Mouse (Mus musculus) skeletal muscle tissue, adult 2 months (tissue): ENCODE results near the gene Yipf4.
"Not testable (repeated sequence)": the region's sequence is repeated elsewhere in the genome, so short reads cannot be mapped to it uniquely, and the experiment has no call there.

Source experiments
- DNase-seq: peaks from one replicate; pipeline ENCODE4 v3.0.0-alpha.2; 2012; ENCODE audit warnings: low read depth, low spot score

Gene Yipf4

DNA sequence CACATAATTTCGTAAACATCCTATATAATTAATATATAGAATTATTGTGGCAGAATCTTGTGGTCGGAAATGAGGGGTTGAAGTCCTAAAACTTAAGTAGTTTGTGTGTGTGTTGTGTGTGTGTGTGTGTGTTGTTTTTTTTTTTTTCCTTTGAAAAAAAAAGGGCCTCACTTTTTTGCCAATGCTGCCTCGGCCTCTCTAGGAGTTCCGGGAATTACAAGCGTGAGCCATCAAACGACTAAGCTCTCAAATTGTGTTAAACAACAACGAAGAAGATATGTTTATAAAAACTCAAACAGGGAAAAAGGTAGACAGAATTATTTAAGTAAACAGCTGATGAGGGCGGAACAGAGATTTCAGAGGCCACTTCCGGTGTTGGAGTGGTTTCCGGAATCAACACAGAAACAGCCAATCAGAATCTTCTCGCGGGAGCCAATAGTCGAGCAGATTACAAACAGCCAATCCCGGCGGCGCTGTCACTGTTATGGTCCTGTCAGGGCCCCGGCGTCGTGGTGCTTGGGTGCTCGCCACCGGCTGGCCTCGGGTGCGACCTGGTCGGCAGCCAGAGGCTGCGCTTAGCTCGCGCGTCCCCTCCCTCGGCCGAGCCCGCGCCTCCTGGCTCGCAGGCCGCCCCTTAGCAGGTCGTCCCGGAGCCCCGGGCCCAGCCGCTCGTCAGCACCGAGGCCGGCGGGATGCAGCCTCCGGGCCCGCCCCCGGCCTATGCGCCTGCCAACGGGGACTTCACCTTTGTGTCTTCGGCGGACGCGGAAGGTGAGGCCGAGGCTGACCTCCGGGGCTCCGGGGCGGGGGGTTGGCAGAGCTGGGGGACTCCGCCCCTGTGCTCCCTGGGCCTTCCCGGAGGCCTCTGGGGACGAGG is at the start of gene Yipf4:
Yipf4 (plus strand) TSS at position 470 of the 877 bp plus-strand sequence.
- peak; percentile 94 for DNase-seq

- no peak for DNase-seq
Measured at GRCm38 (mm10) chr17:74440486-74440885, 48.8 kb upstream of the Yipf4 start.

DNA sequence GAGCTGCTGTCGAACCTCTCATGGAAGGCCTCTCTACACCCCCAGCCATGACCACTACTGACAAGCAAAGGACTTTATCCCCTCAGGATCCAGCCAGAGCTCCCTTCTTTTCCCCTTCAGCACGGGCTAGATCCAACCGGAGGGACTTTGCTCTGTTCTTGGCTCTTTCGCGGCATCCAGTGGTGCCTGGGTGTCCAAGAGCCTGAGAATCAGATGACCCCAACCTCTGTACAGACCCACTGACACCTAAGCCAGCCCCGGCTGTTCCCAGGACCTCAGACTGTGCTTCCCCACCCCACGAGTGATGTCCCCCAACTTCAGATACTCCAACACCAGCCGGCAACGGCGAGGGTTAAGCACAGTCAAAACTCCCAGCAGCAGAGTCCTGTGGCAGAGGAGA is 39.5 kb upstream of the Yipf4 start:
- DNase-seq, result no peak

- DNase-seq, result no peak
Measured at GRCm38 (mm10) chr17:74453928-74454327, 35.4 kb upstream of the Yipf4 start.

- no peak for DNase-seq
Measured at GRCm38 (mm10) chr17:74454660-74455059, 34.6 kb upstream of the Yipf4 start.

GRCm38 (mm10) chr17:74455426-74455825 is 33.9 kb upstream of the Yipf4 start:
- DNase-seq, result no peak

DNA sequence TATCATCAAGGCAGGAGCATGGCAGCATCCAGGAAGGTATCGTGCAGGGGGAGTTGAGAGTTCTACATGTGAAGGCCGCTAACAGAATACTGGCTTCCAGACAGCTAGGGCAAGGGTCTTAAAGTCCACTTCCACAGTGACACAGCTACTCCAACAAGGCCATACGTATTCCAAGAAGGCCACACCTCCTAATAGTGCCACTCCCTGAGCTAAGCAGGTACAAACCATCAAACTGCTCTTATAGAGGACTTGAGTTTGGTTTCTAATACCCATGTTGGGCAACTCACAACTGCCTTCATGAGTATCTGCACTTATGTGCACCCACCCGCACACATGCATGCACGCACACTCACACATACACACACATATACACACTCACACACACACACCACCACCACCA is 32.5 kb upstream of the Yipf4 start:
- DNase-seq, result no peak

DNA sequence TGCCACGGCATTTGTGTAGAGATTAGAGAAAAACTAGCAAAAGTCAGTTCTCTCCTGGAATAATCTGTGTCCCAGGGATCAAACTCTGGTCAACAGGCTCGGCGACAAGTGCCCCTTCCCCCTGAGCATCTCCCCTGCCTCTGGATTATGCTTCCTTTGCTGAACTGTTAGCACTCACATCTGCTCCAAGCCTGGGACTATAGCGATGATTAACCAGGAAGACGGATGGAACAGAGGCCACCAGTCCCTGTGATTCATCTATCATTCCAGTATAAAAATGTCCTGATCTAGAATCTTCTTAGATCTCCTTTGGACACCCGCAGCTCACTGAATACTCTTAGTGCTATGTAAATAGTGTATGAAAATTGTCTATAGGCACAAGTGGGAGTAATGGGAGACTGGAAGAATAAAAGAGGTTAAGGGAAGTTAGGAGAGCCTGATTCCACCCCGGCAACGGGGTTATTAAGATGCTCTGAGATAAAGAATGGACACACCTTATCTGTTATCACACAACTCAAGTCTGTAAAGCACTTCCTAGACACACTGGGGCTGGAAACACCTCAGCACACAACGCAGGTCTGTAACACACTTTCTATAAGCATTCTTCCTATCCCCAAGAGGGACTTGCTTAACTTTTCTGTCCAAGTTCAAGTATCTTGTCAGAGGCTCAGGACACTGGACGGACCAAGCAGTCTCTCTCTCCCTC is 31.2 kb upstream of the Yipf4 start:
- no peak for DNase-seq

- no peak for DNase-seq
Measured at GRCm38 (mm10) chr17:74458711-74459408, 30.4 kb upstream of the Yipf4 start, which contains the start of gene Nlrc4. TSS of gene Nlrc4 (minus strand) at chr17:74459142.

DNA sequence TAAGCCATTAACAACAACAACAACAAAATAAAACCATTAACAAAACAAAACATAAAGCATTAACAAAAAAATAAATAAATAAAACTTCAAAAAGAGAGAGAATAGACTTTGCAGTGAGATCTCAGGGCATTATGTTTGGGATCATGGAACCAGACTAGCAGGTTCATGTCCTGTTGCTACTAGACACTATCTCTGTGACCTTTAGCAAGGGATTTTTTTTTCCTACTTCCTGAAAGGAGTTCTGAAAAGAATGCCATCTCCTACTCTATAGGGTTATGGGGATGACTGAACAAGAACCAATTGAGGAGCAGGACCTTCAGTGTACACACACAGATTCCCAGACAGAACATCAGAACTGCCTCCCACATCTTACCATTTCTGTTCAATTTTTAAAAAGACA is 25.8 kb upstream of the Yipf4 start:
- DNase-seq, result no peak

DNA sequence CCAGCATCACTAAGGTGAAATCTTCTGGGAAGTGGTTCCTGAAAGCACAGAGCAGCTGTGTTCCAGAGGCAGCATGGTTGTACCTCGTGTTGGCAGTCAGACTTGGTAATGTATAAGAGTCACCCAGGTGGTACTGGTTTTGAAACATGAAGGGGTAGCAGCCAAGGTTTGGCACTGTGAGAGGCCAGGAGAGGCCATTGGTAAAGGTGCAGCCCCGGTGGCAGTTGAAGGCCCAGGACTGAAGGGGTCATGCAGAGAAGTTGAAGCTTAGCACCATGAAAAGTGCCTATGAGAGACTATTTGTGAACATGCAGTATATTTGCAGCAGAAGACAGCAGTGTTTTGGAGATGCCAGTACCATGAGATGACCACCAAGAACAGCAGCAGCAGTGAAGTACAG is 21.3 kb upstream of the Yipf4 start:
- not testable (repeated sequence) for DNase-seq

DNA sequence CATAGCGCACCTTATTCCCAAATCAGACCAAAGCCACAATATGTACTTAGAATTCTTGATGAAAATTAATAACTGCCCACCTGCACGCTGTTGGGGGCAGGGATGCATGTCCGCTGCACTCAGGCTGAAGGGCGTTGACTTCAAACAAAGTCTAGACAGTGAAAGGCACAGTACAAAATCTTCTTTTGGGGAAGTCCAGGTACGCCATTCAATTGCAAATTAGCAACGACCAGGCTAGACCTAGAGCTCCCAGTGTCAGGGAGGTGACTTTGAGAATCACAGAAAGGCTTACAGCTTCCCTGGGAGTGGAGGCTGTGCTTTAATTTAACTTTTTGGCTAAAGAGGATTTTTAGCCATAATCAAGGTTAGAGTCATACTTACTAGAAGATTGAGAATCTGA is 19.2 kb upstream of the Yipf4 start:
- DNase-seq, result not testable (repeated sequence)

- no peak for DNase-seq
Measured at GRCm38 (mm10) chr17:74480361-74481069, 8.8 kb upstream of the Yipf4 start.

- no peak for DNase-seq
Measured at GRCm38 (mm10) chr17:74489901-74490220, 568 bp downstream of the Yipf4 start.

GRCm38 (mm10) chr17:74491565-74491964 is 2.3 kb downstream of the Yipf4 start:
- no peak for DNase-seq

- DNase-seq, result no peak
Measured at GRCm38 (mm10) chr17:74500204-74500603, 10.9 kb downstream of the Yipf4 start.

DNA sequence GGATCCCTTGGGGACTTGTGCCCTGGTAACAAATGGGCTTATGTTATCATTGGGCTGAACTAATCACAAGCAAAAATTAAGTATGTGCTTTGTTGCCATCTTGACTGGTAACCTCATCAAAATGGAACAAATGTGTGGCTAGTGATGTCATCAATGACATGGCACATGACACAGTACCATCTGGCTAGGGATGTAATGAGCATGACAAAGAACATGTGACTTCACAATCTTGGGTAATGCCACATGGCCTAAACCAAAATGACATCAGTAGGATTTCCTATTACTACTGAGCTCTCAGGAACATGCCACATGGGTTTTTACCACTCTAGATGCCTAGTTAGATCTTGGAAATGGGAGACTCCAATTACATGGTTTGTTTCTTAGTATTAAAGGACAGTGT is 11.8 kb downstream of the Yipf4 start:
- DNase-seq, result no peak

- DNase-seq, result no peak
Measured at GRCm38 (mm10) chr17:74507934-74508333, 18.6 kb downstream of the Yipf4 start.

- DNase-seq, result no peak
Measured at GRCm38 (mm10) chr17:74508600-74508999, 19.3 kb downstream of the Yipf4 start.

DNA sequence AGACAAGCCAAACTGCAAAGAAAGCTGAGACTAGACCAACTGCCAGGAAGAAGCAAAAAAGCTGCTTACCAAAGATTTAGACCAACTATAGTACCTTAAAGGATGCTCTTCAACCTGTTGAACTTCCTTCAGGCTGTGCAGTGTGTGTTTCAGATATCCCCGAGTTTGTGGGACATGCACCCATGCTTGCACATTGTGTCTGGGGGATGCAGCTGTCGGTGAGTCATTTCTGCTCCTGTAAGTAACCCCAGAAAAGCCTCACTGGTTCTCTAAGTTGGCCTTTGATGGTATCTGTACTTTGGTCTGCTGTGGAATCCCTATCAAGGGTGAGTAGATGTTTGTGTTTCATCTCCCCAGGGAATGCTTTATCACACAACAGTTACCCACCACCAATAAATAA is 23.0 kb downstream of the Yipf4 start:
- DNase-seq, result no peak

DNA sequence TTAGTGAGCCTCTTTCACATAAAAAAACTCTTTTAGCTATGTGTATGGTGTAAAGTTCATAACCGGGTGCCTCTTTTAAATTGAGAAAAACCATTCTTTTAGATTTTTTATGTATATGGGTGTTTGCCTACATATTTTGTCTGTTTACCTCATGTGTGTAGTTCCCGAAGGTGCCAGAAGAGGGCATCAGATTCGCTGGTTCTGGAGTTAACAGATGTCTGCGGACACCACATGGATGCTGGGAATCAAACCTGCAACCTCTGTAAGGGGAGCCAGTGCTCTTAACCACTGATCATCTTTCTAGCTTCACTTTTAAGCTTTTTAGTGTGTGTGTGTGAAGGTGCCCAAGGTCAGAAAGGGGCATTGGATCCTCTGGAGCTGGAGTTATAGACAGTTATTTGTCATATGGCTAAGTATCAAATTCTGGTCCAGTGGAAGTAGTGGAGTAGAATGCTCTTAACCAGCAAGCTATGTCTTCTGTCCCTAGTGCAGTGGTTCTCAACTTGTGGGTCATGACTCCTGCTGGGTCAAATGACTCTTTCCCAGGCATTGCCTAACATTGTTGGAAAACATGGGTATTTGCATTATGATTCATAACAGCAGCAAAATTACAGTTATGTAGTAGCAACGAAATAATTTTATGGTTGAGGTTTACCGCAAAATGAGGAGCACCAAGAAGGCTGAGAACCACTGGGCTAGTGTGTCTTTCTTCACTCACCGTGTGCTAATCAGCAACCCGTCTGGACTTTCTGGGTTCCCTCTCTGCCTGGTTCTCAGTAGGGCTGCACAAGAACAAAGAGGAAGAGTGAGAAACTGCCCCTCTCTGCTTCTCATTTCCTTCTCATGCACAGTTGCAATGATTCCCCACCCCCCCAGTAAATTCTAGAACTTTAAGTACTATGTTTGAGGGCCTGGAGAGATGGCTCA is 33.8 kb downstream of the Yipf4 start:
- DNase-seq, result no peak
